Mouse (Mus musculus) cerebellum, adult 8-10 months (tissue): Measurements from ENCODE around the gene Ptpn3.

Source experiments
- DNase-seq: peaks from one replicate; pipeline ENCODE4 v3.0.0; 2022

Ptpn3 gene

DNA sequence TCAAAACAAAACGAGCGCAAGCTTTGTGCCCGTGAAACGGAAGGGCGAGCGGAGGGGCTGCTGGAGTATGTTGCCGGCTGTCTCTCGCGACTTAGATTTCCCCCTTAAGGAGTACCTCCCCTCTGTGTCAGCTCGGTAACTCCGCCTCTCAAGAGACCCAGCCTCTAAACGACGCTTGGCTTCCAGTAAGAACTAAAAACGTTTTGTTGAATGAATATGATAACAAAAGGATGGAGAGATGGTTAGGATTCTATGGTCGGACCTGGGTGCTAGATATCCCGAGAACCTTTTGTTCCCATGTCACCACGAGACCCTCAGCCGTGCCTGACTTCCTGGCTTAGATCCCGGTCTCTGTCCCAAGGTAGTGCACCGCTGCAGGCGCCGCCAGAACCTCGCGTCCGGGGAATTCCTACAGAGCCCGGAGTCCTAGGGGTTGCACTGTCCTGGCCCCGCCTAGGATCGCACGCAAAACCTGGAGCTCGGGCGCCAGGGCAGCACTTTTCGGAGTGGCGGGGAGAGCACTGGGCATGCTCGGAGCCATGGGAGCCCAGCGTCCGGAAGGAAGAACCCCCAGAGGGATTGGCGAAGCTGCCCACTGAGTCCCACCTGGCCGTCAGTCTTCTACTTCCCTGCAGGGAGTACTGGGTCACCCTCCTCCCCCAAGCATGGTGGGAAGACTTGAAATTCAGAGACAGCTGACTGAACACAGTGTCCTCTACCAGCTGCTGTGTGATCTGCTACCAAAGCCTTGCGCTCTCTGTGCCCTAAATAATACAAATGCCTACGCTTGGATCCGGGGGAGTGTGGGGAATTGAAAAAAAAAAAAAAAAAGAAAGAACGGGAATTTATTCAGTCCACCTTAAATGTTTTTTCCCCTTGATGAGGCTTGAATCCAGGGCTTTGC is at the start of gene Ptpn3:
Ptpn3 (minus strand) TSS at position 428 of the 904 bp plus-strand sequence.
- peak; percentile 78 for DNase-seq

DNA sequence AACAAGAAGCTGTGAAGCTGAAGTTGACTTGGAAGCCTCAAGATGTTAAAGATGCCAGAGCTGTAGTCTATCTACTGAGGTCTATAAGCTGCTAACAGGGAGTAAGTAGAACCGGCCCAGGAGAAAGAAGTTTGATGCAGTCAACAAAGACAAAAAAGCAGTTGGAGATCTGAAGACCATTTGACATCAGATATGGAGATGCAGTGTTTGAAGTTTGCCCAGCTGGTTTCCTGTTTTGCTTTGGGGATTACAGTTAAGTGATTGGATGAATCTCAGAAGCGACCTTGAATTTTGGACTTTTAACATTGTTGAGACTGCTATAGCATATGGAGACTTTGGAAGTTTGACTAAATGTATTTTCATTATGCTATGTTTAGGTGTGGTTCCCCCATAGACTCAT is 48.9 kb upstream of the Ptpn3 start:
- no peak for DNase-seq

DNA sequence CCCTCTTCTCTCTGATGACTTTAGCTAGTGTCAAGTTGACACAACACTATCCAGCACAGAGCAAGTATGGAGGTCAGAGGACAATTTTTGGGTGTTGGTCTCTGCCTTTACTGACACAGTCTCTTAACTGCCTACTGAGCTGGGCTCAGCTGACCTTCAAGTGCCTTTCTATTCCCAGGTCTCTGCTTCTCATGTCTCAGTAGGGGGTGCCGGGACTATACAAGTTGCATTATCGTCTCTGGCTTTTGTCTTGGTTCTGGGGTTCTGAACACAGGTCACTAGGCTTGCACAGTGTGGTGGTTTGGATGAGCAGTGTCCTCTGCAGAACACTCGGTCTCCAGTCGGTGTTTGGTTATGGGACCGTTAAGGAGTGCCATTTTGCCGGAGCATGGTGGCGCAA is 42.4 kb upstream of the Ptpn3 start:
- no peak for DNase-seq

DNA sequence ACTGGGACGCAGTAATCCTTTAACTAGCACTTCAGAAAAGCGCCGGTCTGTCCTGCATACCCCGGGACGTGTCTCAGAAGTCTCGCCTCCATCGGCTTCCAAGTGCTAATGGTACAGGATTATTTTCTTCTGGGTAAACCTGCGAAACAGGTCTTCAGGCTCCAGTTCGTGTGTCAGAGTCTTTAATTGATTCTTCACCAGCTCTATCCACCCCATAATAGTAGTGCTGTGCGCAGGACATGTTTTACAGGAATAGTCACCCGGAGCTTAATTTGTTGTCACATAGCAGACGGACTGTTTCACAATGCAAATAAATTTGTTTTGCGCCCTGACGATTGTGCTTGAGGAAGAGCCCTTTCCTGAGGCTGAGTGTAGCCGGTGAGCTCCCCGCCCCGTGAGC is 37.3 kb upstream of the Ptpn3 start:
- DNase-seq = no peak

- no peak for DNase-seq
These were observed 36.4 kb upstream of the Ptpn3 start for GRCm38 (mm10) chr4:57338061-57338460.

GRCm38 (mm10) chr4:57335000-57335666 is 33.5 kb upstream of the Ptpn3 start:
- no peak for DNase-seq

- no peak for DNase-seq
These were observed 32.4 kb upstream of the Ptpn3 start for GRCm38 (mm10) chr4:57333926-57334548.

GRCm38 (mm10) chr4:57332511-57332910 is 30.9 kb upstream of the Ptpn3 start:
- no peak for DNase-seq

- DNase-seq = no peak
These were observed 19.1 kb upstream of the Ptpn3 start for GRCm38 (mm10) chr4:57320606-57321327.

DNA sequence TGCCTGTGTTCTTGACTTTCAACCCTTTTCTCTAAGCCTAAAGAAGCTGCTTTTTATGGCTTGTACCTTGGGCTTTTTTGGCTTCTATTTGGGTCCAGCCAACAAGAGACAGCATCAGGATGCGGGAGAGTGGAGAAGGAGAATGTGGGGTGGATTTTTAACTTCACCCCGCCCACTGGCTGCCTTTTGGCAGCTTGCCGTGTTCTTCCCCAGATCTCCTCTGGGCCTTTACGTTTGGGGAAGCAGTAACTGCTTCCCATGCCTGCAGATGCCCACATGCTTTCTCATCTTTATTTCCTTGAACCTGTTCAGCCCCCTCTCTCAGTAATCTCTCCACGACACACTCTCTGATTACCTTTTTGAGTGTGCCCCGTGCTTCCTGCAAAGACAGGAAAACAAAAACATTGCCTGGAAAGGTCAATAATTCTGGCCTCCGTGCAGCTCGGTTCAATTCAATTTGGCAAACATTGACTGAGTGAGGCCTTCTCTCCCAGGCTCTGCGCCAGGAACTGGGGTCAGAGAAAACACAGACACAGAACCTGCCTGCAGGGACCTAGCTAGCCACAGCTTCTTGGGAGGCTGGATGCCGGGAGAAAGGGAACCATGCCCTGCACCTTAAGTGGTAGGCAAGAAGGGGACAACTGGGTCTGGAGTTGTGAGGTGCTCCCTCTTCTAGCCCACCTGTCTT is 17.0 kb upstream of the Ptpn3 start:
- DNase-seq = no peak

GRCm38 (mm10) chr4:57312256-57313166 is 10.9 kb upstream of the Ptpn3 start:
- no peak for DNase-seq

GRCm38 (mm10) chr4:57311750-57312149 is 10.1 kb upstream of the Ptpn3 start:
- no peak for DNase-seq

- DNase-seq = no peak
These were observed 6.8 kb upstream of the Ptpn3 start for GRCm38 (mm10) chr4:57308214-57309000.

DNA sequence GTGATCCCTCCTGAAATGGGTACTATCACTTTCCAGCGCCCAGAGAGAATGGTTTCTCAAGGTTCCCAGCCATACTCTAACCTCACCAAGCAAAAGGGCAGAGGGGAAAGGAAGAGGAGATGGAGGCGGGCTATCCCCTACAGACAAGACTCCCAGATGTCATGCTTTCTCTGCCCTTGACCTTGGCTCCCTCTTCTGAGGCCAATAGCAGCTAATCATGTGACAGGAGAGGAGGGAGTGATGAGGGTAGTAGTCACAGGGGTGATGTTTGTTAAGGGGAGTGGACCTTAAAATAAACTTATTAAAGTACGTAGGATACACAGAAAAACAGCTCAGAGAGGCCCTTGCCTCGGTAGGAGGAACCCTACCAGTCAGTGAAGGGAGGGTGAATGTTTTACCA is 6.1 kb upstream of the Ptpn3 start:
- no peak for DNase-seq

GRCm38 (mm10) chr4:57306260-57306659 is 4.6 kb upstream of the Ptpn3 start:
- DNase-seq = no peak

- no peak for DNase-seq
These were observed 4.0 kb upstream of the Ptpn3 start for GRCm38 (mm10) chr4:57305644-57306043.

DNA sequence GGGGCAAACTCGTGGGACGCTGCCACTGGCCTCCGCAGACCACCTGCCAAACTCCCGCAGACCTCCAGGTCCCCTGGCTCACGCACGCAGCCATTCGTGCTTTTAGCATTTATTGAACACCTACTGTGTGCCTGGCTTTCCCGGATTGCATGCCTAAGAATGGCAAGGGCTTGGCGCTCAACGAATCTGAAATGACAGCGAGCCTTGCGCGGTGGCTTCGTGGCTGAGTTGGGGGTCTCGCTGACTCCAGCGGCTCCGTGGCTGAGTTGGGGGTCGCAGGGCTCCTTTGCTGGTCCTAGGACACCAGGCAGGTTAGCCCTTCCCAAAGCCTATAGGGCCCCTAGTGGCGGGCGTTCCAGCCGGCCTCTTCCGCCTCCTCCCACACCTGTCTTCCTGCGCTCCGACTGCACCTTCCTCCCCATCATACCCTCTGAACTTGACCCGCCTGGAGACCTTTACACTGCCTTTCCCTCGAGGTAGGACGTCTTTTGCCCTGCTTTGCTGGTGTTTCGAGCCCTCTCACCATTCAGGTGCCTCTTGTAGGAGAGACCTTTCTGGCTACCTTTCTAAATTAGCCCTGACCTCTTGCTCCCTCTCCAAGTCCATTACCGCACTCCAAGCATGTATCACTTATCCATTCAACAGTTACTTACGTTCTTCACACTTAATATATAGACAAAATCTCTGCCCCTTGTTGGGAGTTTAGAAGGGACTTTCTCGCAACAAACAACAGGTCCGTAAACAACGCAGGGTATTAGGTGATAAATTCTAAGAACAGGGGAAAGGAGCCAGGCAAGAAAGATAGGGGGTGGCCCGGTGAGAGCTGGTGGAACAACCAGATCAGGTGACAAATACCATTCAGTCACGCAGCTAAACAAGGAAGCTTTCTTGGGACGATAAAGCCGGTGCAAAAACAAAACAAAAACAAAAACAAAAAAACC is 898 bp downstream of the Ptpn3 start:
- DNase-seq = no peak

- peak; percentile 71 for DNase-seq
These were observed 1.8 kb downstream of the Ptpn3 start for GRCm38 (mm10) chr4:57299701-57300468.

GRCm38 (mm10) chr4:57299308-57299700 is 2.3 kb downstream of the Ptpn3 start:
- DNase-seq = no peak
